Mouse (Mus musculus) megakaryocyte progenitor cell, adult 5-6 weeks (primary cell): ENCODE data around the gene Sufu. TPM values are rescaled to one million over a fixed set of nuclear protein-coding genes. Genes with fewer than 3 reads are reported as not detected.

ENCODE experiments used
- ATAC-seq: replicated peaks from 2 replicates; pipeline ENCODE4 v1.8.0; 2016; ENCODE audit warnings: mild to moderate bottlenecking, moderate TSS enrichment, inconsistent platforms; ENCODE audit not compliant: poor library complexity
- total RNA-seq, 2 experiments: library from RNA; stranded (forward) in 1 of 2; stranded (reverse) in 1 of 2; fragments of 157-497, 149-512 nt in 1 of 2; fragments of 200-1000 nt in 1 of 2; gene quantifications; 2 replicates each; pipeline versions ENCODE4 v1.2.3 to v1.2.4; 2015 to 2017

Sufu gene
- total RNA-seq, 2 experiments from 2014 or later = 6.6 to 14.9 TPM

DNA sequence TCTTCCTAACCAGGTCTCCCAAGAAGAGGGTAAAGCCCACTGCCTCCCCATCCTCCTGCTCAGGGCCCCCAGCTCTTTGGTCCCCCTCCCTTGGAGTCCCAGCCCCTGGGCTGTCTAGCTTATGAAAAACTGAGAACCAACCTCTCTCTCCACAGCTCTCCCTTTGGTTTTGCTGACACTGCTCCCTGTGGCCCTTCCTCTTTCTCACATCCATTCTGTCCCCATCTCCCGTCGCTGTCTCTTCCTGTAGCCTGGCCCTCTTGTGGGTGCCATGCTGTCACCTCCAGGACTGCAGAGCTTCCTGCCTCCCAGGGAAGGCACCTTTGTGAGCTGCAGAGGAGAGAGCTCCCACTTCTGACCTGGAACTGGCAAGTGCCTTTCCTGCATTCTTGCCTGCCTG is 90.0 kb downstream of the Sufu start:
- ATAC-seq = peak; percentile 65

DNA sequence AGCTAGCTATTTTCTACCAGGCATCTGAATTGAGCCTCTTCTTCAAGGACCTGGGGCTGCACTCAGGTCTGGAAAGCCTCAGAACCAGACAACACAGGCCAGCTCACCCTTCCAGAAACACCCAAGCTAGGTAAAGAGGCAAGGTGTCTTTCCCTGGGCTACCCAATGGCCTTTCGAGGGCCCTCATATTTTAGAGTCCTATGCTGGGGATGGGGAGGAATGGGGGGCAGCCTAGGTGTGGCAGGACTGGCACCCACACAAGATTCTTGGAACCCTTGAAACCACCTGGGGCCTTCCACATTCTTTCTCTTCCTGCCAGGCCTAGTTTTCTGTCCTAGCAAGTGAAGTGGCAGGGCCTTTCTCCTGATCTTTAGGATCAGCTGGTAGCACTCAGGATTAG is 92.8 kb downstream of the Sufu start:
- ATAC-seq = no peak

DNA sequence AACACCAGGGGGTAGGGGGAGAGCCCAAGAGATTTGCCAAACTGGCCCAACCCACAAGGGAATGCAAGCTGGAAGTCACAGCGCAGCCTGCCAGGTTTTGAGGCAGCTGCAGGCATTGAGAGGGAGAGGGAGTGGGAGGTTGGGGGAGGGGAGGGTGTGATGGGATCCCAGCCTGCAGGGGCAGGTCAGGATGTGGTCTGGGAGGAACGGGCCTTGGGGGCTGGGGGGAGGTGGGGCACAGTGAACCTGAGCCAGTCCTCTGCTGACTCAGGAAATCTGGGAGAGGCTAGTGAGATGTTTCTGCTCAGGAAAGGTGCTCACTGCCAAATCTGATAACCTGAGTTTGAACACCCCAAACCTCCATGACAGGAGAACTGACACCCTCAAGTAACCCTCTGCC is 93.9 kb downstream of the Sufu start:
- ATAC-seq = no peak

DNA sequence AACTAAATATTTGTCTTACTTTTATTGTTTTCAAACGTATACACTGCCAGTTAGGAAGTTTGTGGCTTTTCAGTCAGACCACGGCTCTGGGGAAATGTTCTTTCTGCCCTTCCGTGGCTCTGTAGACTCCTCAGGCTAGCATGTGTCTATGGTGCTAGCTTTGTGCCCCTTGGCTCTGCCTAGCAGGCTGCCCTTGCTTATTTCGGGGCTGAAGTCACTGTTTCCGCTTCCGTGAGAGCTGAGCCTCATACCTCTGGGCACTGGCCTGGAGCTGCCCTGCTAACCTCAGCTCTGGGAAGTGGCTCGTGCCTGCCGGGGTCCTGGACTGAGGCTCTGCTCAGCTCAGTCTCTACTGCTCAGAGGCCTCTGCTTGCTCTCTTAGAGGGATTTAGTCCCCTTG is 98.4 kb downstream of the Sufu start:
- 0 out of 2 replicates have a peak, but pooled peaks have one; percentile 4 for ATAC-seq

DNA sequence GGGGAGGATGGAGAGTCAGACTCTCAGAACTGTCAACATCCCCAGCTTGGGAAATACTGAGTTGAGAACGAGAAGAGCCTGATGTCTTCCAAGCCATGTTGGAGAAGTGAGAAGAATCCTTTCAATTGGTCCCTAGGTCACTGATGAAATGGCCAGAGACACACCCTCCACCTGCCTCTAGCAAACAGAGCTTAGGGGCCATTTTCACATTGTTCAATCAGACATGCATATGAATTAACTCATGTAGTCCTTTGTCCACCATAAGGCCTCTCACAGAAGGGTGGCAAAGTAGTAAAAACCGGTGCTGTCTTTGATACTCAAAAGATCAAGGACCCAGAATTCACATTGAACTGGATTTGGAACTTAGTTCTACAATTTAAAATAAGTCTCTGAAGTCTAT is 100.5 kb downstream of the Sufu start:
- no peak for ATAC-seq

DNA sequence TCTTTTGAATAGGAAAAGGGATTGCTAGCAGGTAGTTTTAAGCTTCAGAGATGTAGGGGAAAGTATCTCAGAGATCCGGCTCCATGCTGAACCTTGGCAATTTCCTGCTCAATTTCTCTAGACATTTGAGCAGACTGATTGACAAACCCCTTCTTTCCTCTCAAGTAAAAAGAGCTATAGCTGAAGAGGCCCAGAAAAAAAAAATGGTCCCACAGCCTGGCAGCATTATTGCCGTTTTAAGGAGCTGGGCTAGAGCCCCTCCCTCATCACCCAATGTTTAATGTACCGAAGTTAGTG is 102.8 kb downstream of the Sufu start:
- ATAC-seq = no peak

DNA sequence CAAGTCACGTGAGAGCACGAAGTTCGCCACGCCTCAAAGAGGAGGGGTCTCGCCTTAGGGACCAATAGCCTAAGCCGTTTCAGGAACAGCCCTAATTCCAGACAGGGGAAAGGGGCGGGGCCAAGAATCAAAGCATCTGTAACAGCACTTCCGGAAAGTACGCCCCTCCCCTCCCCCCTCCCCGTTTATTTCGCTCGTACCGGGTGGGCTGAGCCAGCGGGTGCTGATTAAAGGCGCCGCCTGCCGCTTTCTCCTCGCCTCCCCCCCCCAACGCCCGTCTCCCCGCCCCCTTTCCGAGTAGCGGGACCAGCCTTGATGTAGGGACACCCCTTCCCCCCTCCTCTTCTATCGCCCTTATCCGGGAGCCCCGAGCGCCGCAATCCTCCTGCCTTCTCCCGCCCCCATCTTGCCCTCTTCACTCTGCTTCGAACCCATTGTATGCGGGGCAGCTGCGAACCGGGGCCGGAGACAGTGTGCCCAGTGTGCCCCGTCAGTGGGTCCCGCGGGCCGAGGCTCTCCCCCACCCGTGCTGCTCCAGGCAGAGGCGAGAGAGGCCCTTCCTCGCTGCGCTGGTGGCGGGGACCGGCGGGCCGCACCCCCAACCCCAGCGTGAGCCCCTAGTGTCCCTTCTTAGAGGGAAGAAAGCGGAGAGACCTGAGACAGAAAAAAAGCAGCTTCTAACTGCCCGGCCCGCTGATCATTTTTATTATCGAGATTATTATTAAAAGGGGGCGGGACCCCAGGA is 103.3 kb downstream of the Sufu start:
- ATAC-seq = peak; percentile 49

DNA sequence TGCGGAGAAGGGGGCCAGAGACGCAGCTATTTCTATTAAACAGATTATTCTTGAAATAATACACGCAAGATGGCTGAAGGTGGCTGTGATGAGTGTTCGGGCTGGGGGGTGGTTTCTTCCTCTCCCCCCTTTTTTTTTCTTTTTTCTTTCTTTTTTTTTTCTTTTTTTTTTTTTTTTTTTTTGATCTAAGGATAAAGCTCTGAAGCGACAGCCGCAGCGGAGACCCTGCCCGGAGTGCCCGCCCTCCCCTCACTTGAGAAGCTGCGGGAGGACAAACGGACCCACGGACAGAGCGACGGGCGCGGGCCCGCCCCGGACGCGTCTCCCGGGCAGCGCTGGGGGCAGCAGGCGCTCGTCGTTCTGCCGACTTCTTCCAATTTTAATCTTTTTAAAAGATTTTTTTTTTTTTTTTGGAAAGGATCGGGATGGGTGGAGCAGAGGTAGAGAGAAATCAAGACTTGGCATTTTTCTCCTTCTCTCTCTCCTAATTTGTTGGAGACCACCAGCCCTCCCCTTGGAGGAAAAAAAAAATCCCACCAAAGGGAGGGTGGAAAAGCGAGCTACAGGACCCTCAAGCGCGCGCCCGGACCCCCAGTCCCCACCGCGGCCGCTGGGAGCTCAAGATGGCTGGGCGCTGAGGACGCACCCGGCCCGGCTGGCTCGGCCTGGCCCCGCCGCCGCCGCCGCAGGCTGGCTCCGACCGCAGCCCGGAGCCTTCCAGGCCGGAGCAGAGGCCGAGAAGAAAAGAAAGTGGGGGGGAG is 104.1 kb downstream of the Sufu start:
- no peak for ATAC-seq

DNA sequence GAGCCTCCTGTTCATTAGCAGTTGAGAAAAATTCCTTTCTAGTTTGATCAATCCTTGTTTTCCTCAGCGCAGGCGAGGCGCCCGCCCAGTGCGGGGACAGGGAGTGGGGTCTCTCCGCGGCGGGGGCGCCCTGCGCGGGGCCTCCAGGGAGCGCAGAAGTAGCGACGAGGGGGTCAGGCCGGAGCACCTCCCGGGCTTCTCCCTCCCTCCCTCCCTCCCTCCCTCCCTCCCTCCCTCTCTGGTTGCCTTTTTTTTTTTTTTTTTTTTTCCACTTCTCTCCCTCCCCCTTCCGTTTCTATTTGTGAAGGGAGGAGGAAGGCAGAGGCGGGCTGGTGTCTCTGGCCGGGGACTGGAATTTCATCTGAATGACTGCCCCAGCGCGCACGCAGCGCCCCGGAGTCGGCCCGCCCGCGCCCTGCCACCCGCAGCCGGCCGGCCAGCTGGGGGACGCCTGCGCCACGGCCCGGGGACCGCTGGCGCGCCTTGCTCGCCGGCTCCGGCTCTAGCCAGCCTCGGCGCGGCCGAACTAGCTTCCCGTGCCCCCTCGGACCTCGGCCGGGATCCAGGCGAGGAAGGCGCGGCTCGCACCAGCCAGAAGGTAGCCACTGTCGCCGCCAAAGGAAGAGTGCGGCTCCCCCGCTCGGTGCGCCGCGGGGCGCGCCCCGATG is 104.8 kb downstream of the Sufu start, which contains the start of gene Trim8:
Gene Trim8 (plus strand): TSS at position 302 of the 668 bp plus-strand sequence.
- 0 out of 2 replicates have a peak, but pooled peaks have one; percentile 4 for ATAC-seq

DNA sequence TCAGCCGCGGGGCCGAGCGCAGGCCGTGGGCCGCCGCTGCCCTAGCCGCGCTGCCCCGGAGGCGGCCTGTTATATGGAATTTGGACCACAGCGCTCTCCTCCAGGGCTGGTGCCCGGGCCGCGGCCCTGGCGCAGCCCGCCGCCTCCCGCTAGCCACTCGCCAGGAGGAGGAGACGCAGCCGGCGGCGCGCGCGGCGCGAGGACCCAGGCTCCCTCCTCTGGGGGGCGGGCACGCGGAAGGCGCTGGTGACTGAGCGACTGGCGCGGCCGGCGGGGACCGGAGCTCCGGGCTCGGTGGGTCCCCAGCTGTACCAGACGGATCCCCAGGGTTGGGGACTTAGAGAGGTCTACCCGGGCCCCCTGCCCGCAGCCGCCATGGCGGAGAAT is 105.4 kb downstream of the Sufu start:
- no peak for ATAC-seq

DNA sequence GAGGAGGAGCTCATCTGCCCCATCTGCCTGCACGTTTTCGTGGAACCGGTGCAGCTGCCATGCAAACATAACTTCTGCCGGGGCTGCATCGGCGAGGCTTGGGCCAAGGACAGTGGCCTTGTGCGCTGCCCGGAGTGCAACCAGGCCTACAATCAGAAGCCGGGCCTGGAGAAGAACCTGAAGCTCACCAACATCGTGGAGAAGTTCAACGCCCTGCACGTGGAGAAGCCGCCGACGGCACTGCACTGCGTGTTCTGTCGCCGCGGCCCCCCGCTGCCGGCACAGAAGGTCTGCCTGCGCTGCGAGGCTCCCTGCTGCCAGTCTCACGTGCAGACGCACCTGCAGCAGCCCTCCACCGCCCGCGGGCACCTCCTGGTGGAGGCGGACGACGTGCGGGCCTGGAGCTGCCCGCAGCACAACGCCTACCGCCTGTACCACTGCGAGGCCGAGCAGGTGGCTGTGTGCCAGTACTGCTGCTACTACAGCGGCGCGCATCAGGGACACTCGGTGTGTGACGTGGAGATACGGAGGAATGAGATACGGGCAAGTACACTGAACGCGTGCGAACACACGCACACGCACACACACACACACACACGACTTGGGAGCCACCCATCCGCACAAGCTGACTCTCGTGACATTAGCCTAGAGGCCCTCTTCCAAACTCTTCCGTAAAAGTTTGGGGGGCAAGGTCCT is 105.9 kb downstream of the Sufu start:
- ATAC-seq = peak; percentile 35

DNA sequence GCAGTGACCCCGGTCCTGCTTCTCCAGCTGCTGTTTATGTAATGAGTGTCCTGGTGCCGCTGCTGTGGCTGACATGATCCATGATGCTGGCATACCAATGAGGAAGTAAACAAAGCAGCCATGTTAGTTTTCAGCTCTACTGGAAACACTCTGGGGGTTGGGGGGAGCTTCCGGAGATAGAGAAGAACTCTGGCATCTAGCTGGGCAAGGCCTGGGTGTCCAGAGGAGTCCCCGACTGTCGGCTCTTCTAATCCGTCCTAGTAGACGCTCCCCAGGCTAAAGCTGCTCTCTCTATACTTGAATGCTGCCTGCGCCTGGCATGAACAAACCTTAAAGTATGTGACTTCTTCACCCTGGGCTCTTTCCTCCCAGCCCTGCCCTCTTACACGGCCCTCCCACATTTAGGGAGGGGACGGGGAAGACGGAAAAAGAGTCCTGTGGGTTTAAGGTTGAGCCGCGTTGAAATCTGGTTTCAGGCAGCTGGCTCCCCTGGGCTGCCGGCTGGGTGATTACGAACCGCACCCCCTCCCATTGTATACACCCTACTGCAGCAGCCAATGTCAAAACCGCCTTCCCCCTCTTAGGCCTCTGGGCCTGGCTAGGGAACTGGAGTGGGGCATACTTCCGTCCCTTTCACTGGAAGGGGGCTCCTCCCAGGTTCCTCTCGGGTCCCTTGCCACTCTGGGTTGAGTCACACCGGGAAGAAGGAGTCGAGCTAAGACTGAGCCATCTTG is 106.8 kb downstream of the Sufu start:
- ATAC-seq = peak; percentile 37

DNA sequence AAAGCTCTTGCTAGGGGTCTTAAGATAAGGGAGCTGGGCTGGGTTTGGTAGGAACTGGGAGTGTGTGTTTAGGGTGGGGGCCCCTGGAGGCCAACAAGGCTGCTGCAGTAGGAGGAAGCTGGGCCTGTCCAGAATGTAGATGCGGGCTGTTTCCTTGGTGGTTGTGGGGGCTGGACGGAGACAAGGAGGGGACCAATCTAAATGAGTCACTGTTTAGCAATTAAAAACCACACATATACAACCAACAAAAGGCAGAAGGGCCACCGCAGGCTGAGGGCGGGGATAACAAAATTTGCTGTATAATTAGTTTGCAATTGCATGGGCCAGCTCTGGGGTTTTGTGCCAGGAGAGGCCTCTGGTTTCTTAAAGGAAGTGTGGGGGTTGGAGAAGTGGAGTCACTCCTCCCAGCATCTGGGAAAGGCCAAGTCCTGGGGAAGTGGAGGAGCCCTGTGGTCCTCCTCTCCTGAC is 107.4 kb downstream of the Sufu start:
- ATAC-seq = peak; percentile 32

DNA sequence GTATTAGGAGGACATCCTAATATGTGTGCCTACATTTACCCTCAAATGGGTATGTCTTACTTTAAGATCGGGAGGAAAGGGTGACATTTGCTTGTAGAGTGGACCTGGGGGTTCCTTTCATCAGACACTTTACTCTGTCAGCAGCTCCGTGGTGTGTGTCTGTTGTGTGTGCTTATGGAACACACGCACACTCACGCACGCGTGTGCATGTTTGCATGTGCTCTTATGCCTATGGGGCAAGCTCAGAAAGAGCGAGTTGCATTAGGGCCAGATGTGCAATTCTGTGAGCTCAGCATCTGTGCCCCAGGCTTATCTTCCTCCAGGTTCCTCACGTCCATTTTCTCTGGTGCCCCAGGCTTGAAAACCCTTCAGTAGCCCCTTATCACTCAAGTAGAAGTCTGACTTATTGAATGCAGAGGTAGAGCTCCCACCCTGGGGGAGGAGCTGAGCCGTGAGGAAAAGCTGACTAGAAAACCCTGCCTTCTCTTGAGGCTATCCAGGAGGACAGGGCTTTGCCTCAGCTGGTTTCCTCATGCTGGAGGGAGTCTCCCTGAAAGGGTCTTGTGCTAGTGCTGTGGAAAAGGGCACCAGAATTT is 108.2 kb downstream of the Sufu start:
- ATAC-seq = no peak

DNA sequence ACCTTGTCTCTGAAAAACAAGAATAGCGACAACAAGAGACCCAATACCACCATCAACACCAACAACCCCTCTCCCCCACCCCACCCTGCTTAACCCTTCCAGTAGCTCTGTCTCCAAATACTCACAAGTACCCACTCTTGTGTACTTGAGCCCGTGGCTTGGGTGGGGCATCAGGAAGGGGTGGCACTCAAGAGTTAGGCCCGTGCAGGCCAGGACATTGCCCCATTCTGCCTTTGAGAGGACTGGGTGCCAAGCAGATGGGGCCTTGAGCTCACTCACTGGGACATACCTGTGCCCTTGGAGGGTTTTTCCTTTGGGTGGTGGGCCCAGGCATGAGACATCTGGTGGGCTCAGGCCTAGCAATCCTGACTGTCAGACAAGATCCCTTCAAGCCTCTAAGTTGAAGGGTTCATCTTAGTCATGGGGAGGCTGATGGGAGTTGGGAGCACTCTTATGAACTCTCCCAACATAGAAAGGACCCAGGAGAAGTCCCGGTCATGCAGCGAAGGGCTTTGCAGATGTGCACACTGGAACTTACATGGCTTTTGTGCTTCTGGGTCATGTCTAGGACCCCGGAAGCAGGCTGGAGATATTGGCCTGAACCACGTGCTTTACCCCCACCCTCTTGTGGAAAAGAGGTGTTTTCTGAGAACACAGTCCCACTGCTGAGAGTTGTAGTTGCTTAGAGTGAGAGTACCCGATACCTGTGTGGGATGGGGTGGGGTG is 109.1 kb downstream of the Sufu start:
- ATAC-seq = no peak

DNA sequence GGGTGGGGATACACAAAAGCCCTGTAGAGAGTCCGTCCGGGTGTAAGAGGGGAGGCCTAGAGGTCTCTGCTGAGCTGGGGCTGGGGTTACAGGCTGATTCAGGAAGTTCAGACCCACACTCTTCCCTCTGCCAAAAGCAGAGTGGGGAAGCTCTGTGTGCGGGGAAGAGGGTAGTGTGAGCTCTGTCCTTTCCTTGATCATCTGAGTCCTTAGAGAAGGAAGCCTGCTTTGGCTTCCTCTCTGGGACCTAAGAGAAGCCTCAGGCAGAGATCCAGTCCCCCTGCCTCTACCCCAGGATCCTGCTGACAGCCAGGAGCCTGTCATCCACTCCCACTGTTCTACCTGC is 109.6 kb downstream of the Sufu start:
- ATAC-seq = no peak

DNA sequence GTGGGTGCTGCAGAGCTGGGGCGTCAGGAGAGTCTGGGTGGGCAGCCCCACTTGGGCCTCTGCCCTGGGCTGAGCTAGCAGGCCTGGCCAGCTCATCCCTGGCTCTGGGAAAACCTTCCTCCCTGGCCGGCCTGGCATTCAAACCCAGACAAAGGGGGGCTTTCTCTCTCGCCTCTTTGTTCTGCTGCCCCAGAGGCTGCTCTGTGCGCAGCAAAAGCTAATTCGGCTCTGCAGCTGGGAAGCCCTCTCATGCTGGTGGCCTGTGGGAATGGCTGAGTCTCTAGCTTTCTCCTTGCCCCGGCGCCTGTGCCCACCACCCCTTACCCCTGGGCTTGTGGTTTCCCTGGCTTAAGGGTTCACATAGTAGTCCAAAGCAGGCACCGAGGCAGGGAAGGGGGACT is 110.5 kb downstream of the Sufu start:
- no peak for ATAC-seq

DNA sequence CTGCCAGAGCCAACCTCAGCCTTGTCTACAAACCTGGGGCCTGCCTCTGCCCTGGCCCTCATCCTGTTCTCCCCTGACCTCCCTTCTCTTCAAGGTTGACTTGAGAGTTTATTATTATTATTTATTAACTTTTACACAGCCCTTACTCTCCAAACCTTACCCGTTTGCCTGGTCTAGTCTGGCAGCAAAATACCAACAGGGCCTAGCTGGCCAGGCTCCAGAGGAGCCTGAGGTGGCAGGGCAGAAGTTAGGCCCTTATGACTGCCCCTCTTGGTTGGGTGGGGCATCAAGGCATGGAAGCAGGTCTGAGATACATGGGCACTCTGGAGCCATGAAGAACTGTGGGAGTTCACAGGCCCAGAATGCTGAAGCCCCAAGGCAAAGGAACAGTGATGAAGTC is 111.1 kb downstream of the Sufu start:
- no peak for ATAC-seq

DNA sequence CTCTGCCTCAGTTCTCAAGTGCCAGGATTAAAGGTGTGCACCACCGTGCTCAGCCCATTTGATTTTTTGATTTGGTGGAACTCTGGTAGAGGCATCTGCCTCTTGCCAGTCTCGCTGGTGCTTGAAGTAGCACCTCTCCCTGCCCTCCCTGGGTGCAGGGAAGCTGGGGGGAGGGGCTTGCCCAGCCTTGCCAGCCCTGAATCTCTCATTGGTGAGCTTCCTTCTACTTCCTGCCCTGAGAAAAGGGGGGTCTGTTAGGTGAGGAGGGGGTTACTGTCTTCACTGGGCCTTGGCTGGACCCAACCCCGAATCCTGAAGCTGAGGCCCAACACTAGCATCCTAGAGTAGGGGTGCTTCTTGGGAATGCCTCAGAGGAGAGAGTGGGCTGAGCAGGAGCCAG is 112.0 kb downstream of the Sufu start:
- no peak for ATAC-seq

DNA sequence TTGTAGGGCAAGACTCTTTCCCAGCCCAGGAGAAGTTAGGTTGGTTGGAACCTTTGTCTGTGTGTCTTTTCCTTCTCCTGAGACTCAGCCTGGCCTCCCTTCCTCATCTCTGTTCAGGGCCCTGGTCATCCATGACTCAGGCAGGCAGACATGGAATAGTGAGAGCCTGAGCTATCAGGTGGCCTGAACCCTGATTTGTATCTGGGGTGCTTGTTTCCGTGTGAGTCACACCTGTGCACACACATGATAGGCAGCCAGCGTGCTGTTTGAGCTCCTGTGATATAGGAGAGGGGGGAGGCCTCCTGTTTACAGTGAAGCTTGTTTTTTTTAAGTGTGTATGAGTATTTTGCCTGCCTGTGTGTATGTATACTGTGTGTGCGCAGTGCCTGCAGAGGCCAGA is 112.5 kb downstream of the Sufu start:
- no peak for ATAC-seq
